Mouse (Mus musculus): ENCODE measurements around the gene Gm34653.

The Gm34653 gene

GRCm38 (mm10) chr2:34884186-34884585 is 51.4 kb downstream of the Gm34653 start:
- DNase-seq (ENCODE audit: low spot score) = no peak
